Mouse (Mus musculus): Measurements from ENCODE around the gene Gpr4.

Gene Gpr4

GRCm38 (mm10) chr7:19194676-19195075 is 17.7 kb upstream of the Gpr4 start:
- DNase-seq (ENCODE audit: low spot score in 2 of 2): peak in 1 of 2 experiments; percentile 32

- DNase-seq (ENCODE audit: low spot score in 2 of 2): no peak
Measured at GRCm38 (mm10) chr7:19196676-19197075, 15.7 kb upstream of the Gpr4 start.

GRCm38 (mm10) chr7:19197985-19198384 is 14.4 kb upstream of the Gpr4 start:
- no peak for DNase-seq (ENCODE audit: low spot score in 2 of 2)

GRCm38 (mm10) chr7:19201660-19202059 is 10.7 kb upstream of the Gpr4 start:
- no peak for DNase-seq (ENCODE audit: low spot score in 2 of 2)

GRCm38 (mm10) chr7:19202065-19202850 is 10.1 kb upstream of the Gpr4 start:
- DNase-seq (ENCODE audit: low spot score in 2 of 2): no peak

GRCm38 (mm10) chr7:19208201-19208910 is 4.0 kb upstream of the Gpr4 start:
- DNase-seq (ENCODE audit: low spot score in 2 of 2): no peak

GRCm38 (mm10) chr7:19208944-19209472 is 3.3 kb upstream of the Gpr4 start:
- peak in 1 of 2 experiments; percentile 67 for DNase-seq (ENCODE audit: low spot score in 2 of 2)

- no peak for DNase-seq (ENCODE audit: low spot score in 2 of 2)
Measured at GRCm38 (mm10) chr7:19209494-19209893, 2.8 kb upstream of the Gpr4 start.

- DNase-seq (ENCODE audit: low spot score in 2 of 2): no peak
Measured at GRCm38 (mm10) chr7:19210010-19210409, 2.3 kb upstream of the Gpr4 start.

GRCm38 (mm10) chr7:19211041-19211675 is 1.2 kb upstream of the Gpr4 start:
- no peak for DNase-seq (ENCODE audit: low spot score in 2 of 2)

- DNase-seq (ENCODE audit: low spot score in 2 of 2): no peak
Measured at GRCm38 (mm10) chr7:19213385-19213784, 1.0 kb downstream of the Gpr4 start.

GRCm38 (mm10) chr7:19214369-19214768 is 2.0 kb downstream of the Gpr4 start:
- DNase-seq (ENCODE audit: low spot score in 2 of 2): no peak

- DNase-seq (ENCODE audit: low spot score in 2 of 2): no peak
Measured at GRCm38 (mm10) chr7:19214940-19215339, 2.6 kb downstream of the Gpr4 start.

GRCm38 (mm10) chr7:19217492-19217891 is 5.2 kb downstream of the Gpr4 start:
- DNase-seq (ENCODE audit: low spot score in 2 of 2): no peak

GRCm38 (mm10) chr7:19217944-19218343 is 5.6 kb downstream of the Gpr4 start:
- DNase-seq (ENCODE audit: low spot score in 2 of 2): no peak

- DNase-seq (ENCODE audit: low spot score in 2 of 2): no peak
Measured at GRCm38 (mm10) chr7:19220061-19220460, 7.7 kb downstream of the Gpr4 start.

- DNase-seq (ENCODE audit: low spot score in 2 of 2): no peak
Measured at GRCm38 (mm10) chr7:19222189-19222588, 9.9 kb downstream of the Gpr4 start.

- DNase-seq (ENCODE audit: low spot score in 2 of 2): no peak
Measured at GRCm38 (mm10) chr7:19222875-19223274, 10.5 kb downstream of the Gpr4 start.

- no peak for DNase-seq (ENCODE audit: low spot score in 2 of 2)
Measured at GRCm38 (mm10) chr7:19224933-19225332, 12.6 kb downstream of the Gpr4 start.

GRCm38 (mm10) chr7:19226817-19227797 is 14.8 kb downstream of the Gpr4 start:
- peak; percentile 74 to 75 for DNase-seq (ENCODE audit: low spot score in 2 of 2)
